Mouse (Mus musculus) embryo, embryonic 10.5 days (tissue): ENCODE results near the gene Zg16.

Experiments used
- DNase-seq: peaks from one replicate; pipeline ENCODE4 v3.0.0-alpha.2; 2015; ENCODE audit warnings: low spot score

The Zg16 gene

DNA sequence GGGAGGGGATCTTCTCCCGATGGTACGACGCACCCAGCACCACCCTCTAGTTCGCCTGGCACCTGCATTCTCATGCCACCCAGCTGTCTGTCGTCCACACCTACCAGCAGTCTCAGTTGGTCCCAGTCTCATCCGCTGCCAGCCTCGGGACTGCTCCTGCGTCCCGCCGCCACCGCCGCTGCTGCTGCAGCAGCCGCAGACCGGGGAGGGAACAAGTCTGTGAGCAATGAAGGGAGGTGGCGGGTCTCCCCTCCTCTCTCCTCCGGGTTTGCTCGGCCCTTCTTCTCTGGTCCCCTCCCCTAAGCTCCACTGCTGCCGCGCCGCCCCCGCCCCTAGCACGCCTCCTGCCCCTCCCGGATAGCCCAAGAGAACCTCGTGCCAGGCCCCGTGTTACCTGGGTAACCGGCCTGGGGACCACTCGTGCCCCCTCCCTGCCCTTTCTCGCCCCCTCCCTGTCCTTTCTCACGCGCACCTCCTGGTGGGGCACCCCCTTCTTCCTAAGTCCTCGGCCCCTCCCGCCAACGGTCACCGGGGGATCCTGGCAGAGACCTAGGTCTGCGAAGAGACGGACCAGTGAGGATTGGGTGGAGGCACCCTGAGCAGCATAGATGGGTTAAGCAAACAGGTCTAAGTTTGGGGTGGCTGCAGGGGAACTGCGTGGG, 66.1 kb downstream of the Zg16 start, which contains the start of the genes Gm42742 and Prrt2:
Gene Gm42742, minus strand, starts transcription at position 197 of the 662 bp plus-strand sequence.
Gene Prrt2, minus strand, starts transcription at position 311 of the 662 bp plus-strand sequence.
- DNase-seq = peak; percentile 71

DNA sequence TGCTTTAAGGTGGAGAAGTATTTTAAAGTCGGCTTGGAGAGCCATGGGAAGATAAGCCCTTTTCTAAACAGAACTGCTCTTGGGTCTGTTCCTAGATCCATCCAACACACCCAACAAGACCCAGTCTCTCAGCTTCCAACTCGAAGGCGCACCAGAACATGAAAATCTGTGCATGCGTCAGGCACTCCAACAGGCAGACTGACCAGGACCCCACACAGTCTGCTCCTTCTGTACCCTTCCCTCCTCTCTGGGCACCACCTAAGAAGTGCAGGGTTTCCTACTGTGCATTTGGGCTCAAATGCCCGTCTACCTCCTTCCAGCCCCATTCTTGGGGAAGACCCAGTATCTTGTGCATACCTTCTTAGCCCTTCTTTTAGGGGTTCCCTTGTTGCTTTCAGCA, 66.6 kb downstream of the Zg16 start:
- DNase-seq = no peak

GRCm38 (mm10) chr7:127020031-127020430, 67.1 kb downstream of the Zg16 start:
- DNase-seq = no peak

DNA sequence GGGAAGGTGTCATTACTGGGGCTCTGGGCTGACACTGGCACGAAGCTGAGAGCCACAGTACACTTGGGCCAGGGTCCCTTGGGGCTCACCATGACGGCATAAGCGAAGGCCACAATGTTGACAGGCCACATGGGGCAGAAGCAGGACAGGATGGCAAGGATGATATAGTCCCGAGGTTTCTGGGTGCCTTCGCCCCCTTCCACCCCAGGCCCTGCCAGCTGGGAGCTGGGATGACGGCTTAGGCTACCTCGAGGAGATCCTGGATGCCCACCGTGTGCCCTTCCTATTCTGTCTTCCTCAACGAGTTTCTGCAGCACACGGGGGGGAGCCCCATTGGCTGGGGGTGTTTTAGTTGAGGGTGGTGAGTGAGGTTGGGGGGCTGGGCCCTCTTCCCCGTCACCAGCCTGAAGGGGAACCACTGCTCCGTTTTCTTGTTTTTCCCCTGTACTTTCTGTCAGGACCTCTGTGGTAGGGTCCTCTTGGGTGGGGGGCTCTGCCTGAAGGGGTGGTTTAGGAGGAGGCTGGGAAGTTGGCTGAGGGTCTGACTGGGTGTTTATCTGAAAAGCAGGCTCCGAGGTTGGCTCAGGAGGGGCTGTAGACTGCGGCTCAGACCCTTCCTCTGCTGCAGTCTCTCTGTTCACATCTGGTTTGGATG, 67.7 kb downstream of the Zg16 start:
- no peak for DNase-seq

DNA sequence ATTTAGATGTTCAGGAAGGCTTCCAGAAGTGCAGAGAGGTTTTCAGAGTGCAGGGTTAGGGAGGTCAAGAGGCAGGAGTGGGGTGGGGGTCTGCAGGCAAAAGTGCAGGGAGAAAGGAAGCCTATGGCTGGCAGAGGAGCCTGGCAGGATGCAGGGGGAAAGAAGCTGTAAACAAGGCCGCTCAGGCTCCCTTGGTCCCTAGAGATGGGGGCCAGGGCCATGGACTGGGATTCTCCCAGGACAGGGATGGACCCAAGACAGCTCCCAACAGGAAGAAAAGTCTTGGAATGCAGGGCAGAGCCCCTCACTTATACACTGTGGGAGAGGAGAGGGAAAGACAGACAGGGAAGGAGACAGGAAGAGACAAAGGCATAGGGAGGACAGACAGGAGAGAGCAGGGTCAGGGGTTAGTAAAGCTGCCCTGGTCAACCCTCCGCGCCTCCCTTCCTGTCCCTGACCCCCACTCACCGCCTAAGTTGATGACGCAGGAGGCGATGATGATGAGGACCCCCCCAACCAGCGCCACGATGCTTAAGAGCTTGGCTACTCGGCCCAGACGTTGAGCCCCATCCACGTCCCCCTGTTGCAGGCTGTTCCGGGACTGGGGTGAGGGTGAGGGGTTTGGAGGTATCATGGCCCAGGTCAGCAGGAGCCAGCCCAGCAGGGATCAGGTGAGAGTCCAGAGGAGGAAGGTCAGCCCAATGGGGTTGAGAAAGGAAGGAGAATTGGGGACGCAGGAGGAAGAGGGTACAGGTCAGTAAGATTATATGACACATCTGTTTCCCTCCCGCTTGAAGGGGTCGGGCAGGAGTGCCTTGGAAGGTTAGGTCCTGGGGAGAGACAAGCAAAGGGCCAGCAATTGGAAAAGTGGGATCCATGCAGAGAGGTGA, 68.5 kb downstream of the Zg16 start:
- DNase-seq = no peak

GRCm38 (mm10) chr7:127017950-127018345, 69.2 kb downstream of the Zg16 start:
- DNase-seq = no peak

DNA sequence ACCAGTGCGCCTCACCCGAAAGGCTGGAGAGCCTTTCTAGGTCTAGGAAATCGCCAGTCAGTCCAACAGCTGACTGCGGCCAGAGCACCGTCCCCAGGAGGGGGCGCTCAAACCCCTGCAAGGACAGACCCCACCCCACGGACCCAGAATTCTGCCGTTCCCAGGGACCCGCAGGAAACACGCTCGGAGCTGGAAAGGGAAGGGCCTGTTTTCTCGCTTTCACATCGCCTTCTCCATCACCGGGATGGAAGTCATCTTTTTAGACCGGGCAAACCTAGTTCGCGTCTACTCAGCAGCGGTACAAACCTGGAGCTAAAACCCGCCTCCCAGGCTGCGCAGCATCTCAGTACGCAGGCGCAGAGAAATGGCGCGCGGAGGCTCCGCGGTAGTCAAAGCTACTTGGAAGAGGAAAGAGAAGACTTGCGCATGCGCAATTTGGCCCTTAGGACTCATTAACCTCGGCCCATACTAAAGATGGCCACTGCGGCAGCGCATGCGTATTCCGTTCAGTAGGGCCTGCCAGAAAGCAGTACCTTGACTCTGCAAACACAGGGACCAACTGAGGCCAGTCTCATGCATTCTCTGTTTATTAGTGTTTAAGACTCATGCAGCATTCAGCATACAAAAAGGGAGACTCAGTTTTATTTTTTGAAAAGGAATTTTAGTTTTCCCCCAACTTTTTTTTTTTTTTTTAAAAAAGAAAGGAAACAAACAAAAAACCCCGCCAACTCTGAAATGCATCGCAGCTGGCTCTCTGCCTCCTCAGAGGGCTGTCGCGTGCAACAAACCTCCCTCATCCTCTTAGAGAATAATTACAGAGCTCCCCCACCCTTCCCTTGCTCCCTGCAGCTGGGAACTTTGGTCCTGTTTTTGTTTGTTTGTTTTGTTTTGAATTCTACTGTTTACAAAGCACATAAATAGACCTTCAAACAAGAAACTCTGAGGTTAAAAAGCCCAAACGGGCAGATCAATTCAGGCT, 69.9 kb downstream of the Zg16 start, which contains the start of gene Pagr1a:
Gene Pagr1a, minus strand, starts transcription at position 382 of the 979 bp plus-strand sequence.
- DNase-seq = peak; percentile 100

GRCm38 (mm10) chr7:127016486-127016938, 70.6 kb downstream of the Zg16 start:
- no peak for DNase-seq

- DNase-seq = no peak
These were observed 70.8 kb downstream of the Zg16 start, which contains the start of gene Pagr1b for GRCm38 (mm10) chr7:127016481-127016485. Gene Pagr1b (minus strand): TSS chr7:127016484.

DNA sequence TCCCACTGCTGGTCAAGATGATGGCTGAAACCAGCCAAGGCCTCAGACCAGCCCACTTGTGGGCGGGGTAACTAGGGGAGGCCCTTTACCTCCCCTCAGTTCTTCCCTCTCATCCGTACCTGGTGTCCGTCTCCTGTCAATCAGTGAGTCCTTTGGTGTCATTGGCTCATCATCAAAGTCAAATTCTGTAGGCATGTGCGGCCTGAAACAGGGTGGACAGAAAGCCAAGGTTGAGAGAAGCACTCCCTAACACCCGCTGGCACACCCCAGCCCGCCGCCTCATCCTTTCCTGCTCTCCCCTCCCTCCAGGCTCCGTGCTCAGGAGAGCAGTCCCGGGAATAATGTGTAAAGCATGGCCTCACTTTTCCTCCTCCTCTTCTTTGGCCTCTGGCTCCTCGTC, 71.0 kb downstream of the Zg16 start:
- DNase-seq = peak; percentile 77

GRCm38 (mm10) chr7:127014993-127015392, 72.1 kb downstream of the Zg16 start:
- DNase-seq = no peak

- DNase-seq = peak; percentile 70
These were observed 72.8 kb downstream of the Zg16 start, which contains the start of gene Mvp for GRCm38 (mm10) chr7:127014320-127014719. Gene Mvp (minus strand): TSS chr7:127014621.

- DNase-seq = no peak
These were observed 73.7 kb downstream of the Zg16 start for GRCm38 (mm10) chr7:127013385-127013784.

GRCm38 (mm10) chr7:127012845-127013244, 74.3 kb downstream of the Zg16 start:
- DNase-seq = no peak

GRCm38 (mm10) chr7:127012374-127012773, 74.8 kb downstream of the Zg16 start:
- no peak for DNase-seq

- DNase-seq = no peak
These were observed 75.4 kb downstream of the Zg16 start for GRCm38 (mm10) chr7:127011717-127012116.

GRCm38 (mm10) chr7:127011051-127011450, 76.1 kb downstream of the Zg16 start:
- no peak for DNase-seq

GRCm38 (mm10) chr7:127009307-127010085, 77.6 kb downstream of the Zg16 start:
- no peak for DNase-seq

GRCm38 (mm10) chr7:127008239-127009019, 78.7 kb downstream of the Zg16 start:
- DNase-seq = peak; percentile 40
